Mouse (Mus musculus): Measurements from ENCODE around the gene Ntn1. TPM values are rescaled to one million over a fixed set of nuclear protein-coding genes. Genes with fewer than 3 reads are reported as not detected.

The Ntn1 gene
- polyA plus RNA-seq, 1 experiment from 2014 or later: 31.0 TPM

- Histone ChIP-seq H3K9me3 (no peaks in the 10 kb centered on the region), H3K4me2 (replicated peaks) (no peak overlapping the region), H3K4me1 (replicated peaks) (peaks cover 7% of the 10 kb centered on the region), H3K4me3 (replicated peaks) (no peak overlapping the region), H3K27ac (no peak overlapping the region), H3K9ac (replicated peaks) (no peak overlapping the region), H3K27me3 (no peaks in the 10 kb centered on the region), H3K36me3 (no peaks in the 10 kb centered on the region)
- ATAC-seq: no peak
- WGBS: 71% methylated on average over 5 of the region's 5 CpGs
Observed at GRCm38 (mm10) chr11:68342003-68342400, 58.6 kb downstream of the Ntn1 start.

GRCm38 (mm10) chr11:68341111-68342002, 59.3 kb downstream of the Ntn1 start:
- Histone ChIP-seq H3K36me3 (no peaks in the 10 kb centered on the region), H3K4me1 (replicated peaks) (peaks cover 7% of the 10 kb centered on the region), H3K4me3 (replicated peaks) (no peak overlapping the region), H3K27me3 (no peaks in the 10 kb centered on the region), H3K9me3 (no peaks in the 10 kb centered on the region), H3K27ac (peak overlapping the region; percentile 44; the same call in 1 of the 2 replicates), H3K4me2 (replicated peaks) (no peak overlapping the region), H3K9ac (replicated peaks) (no peak overlapping the region)
- 72% methylated on average over 13 of the region's 13 CpGs for WGBS
- ATAC-seq: peak; percentile 48; the same call in 1 of the 2 replicates

- Histone ChIP-seq H3K4me3 (replicated peaks) (no peak overlapping the region), H3K27ac (no peak overlapping the region), H3K36me3 (no peaks in the 10 kb centered on the region), H3K9me3 (no peaks in the 10 kb centered on the region), H3K9ac (replicated peaks) (no peak overlapping the region), H3K4me2 (replicated peaks) (no peak overlapping the region), H3K4me1 (replicated peaks) (peaks cover 7% of the 10 kb centered on the region), H3K27me3 (no peaks in the 10 kb centered on the region)
- 83% methylated on average over 3 of the region's 3 CpGs for WGBS
- ATAC-seq: no peak
Observed at GRCm38 (mm10) chr11:68340366-68340765, 60.3 kb downstream of the Ntn1 start.

GRCm38 (mm10) chr11:68339856-68340255, 60.8 kb downstream of the Ntn1 start:
- 96% methylated on average over 13 of the region's 13 CpGs for WGBS
- no peak overlapping the region for H3K4me2 ChIP-seq (replicated peaks)
- H3K9me3 ChIP-seq: no peaks in the 10 kb centered on the region
- ATAC-seq: no peak
- H3K4me1 ChIP-seq (replicated peaks): peaks cover 7% of the 10 kb centered on the region
- H3K9ac ChIP-seq (replicated peaks): no peak overlapping the region
- H3K36me3 ChIP-seq: no peaks in the 10 kb centered on the region
- H3K27ac ChIP-seq: no peak overlapping the region
- H3K4me3 ChIP-seq (replicated peaks): no peak overlapping the region
- H3K27me3 ChIP-seq: no peaks in the 10 kb centered on the region

GRCm38 (mm10) chr11:68339331-68339730, 61.3 kb downstream of the Ntn1 start:
- Histone ChIP-seq H3K27me3 (no peaks in the 10 kb centered on the region), H3K9ac (replicated peaks) (no peak overlapping the region), H3K4me2 (replicated peaks) (no peak overlapping the region), H3K4me1 (replicated peaks) (peaks cover 7% of the 10 kb centered on the region), H3K4me3 (replicated peaks) (no peak overlapping the region), H3K27ac (no peak overlapping the region), H3K36me3 (no peaks in the 10 kb centered on the region), H3K9me3 (no peaks in the 10 kb centered on the region)
- ATAC-seq: no peak
- WGBS: 98% methylated on average over 7 of the region's 7 CpGs

GRCm38 (mm10) chr11:68331676-68332265, 68.9 kb downstream of the Ntn1 start:
- Histone ChIP-seq H3K4me2 (replicated peaks) (no peak overlapping the region), H3K4me3 (replicated peaks) (no peak overlapping the region), H3K4me1 (replicated peaks) (no peaks in the 10 kb centered on the region), H3K36me3 (no peaks in the 10 kb centered on the region; the same call in 1 of the 2 replicates), H3K27me3 (no peaks in the 10 kb centered on the region), H3K9me3 (0 out of 2 replicates have a peak, but pooled peaks cover 2% of the 10 kb centered on the region), H3K9ac (replicated peaks) (no peak overlapping the region), H3K27ac (no peak overlapping the region)
- WGBS: 90% methylated on average over 13 of the region's 13 CpGs
- ATAC-seq: no peak

- Histone ChIP-seq H3K4me3 (replicated peaks) (no peak overlapping the region), H3K4me1 (replicated peaks) (no peaks in the 10 kb centered on the region), H3K27ac (no peak overlapping the region), H3K9me3 (0 out of 2 replicates have a peak, but pooled peaks cover 2% of the 10 kb centered on the region), H3K4me2 (replicated peaks) (no peak overlapping the region), H3K9ac (replicated peaks) (no peak overlapping the region), H3K27me3 (no peaks in the 10 kb centered on the region), H3K36me3 (no peaks in the 10 kb centered on the region; the same call in 1 of the 2 replicates)
- ATAC-seq: no peak
- 90% methylated on average over 6 of the region's 6 CpGs for WGBS
Observed at GRCm38 (mm10) chr11:68331117-68331437, 69.5 kb downstream of the Ntn1 start.

- H3K27ac ChIP-seq: no peak overlapping the region
- no peaks in the 10 kb centered on the region; the same call in 1 of the 2 replicates for H3K36me3 ChIP-seq
- 80% methylated on average over 10 of the region's 10 CpGs for WGBS
- no peak overlapping the region for H3K4me3 ChIP-seq (replicated peaks)
- H3K9me3 ChIP-seq: 0 out of 2 replicates have a peak, but pooled peaks cover 2% of the 10 kb centered on the region
- H3K4me2 ChIP-seq (replicated peaks): no peak overlapping the region
- no peaks in the 10 kb centered on the region for H3K4me1 ChIP-seq (replicated peaks)
- no peak overlapping the region for H3K9ac ChIP-seq (replicated peaks)
- no peak for ATAC-seq
- H3K27me3 ChIP-seq: no peaks in the 10 kb centered on the region
Observed at GRCm38 (mm10) chr11:68330398-68331116, 70.1 kb downstream of the Ntn1 start.

GRCm38 (mm10) chr11:68324863-68325262, 75.8 kb downstream of the Ntn1 start:
- H3K9ac ChIP-seq (replicated peaks): no peak overlapping the region
- H3K27me3 ChIP-seq: no peaks in the 10 kb centered on the region
- no peaks in the 10 kb centered on the region; the same call in 1 of the 2 replicates for H3K36me3 ChIP-seq
- 0 out of 2 replicates have a peak, but pooled peaks cover 2% of the 10 kb centered on the region for H3K9me3 ChIP-seq
- no peak overlapping the region for H3K27ac ChIP-seq
- no peaks in the 10 kb centered on the region; the same call in 1 of the 2 replicates for H3K4me1 ChIP-seq (replicated peaks)
- H3K4me3 ChIP-seq (replicated peaks): no peak overlapping the region
- 95% methylated on average over 2 of the region's 2 CpGs for WGBS
- no peak for ATAC-seq
- H3K4me2 ChIP-seq (replicated peaks): no peak overlapping the region

GRCm38 (mm10) chr11:68321417-68321816, 79.2 kb downstream of the Ntn1 start:
- H3K36me3 ChIP-seq: no peaks in the 10 kb centered on the region
- no peaks in the 10 kb centered on the region; the same call in 1 of the 2 replicates for H3K4me1 ChIP-seq (replicated peaks)
- no peak overlapping the region for H3K27ac ChIP-seq
- H3K27me3 ChIP-seq: no peaks in the 10 kb centered on the region
- no peak overlapping the region for H3K4me3 ChIP-seq (replicated peaks)
- 75% methylated on average over 7 of the region's 7 CpGs for WGBS
- no peak overlapping the region for H3K9ac ChIP-seq (replicated peaks)
- ATAC-seq: no peak
- peaks cover 8% of the 10 kb centered on the region; the same call in 1 of the 2 replicates for H3K9me3 ChIP-seq
- H3K4me2 ChIP-seq (replicated peaks): no peak overlapping the region

- Histone ChIP-seq H3K4me2 (replicated peaks) (no peak overlapping the region), H3K36me3 (no peaks in the 10 kb centered on the region), H3K4me1 (replicated peaks) (peaks cover 13% of the 10 kb centered on the region), H3K9me3 (peaks cover 8% of the 10 kb centered on the region; the same call in 1 of the 2 replicates), H3K9ac (replicated peaks) (no peak overlapping the region), H3K4me3 (replicated peaks) (no peak overlapping the region), H3K27me3 (no peaks in the 10 kb centered on the region), H3K27ac (no peak overlapping the region)
- no peak for ATAC-seq
- 87% methylated on average over 11 of the region's 11 CpGs for WGBS
Observed at GRCm38 (mm10) chr11:68315551-68316130, 85.0 kb downstream of the Ntn1 start.

Measured in midbrain, embryonic 13.5 days (tissue).